Mouse (Mus musculus) CH12.LX (cell line): ENCODE data around the gene Fosb. TPM values are rescaled to one million over a fixed set of nuclear protein-coding genes. Genes with fewer than 3 reads are reported as not detected.

Experiments used
- DNase-seq: peaks from one replicate; pipeline ENCODE4 v3.0.0-alpha.2; 2013; ENCODE audit errors: extremely low read depth
- H3K27ac ChIP-seq: 2 replicates; pipeline ENCODE4 v1.5.1; 2012; ENCODE audit warnings: low read depth, mild to moderate bottlenecking, control low read depth, moderate library complexity; ENCODE audit not compliant: insufficient read depth
- H3K27me3 ChIP-seq: replicated peaks from 2 replicates; pipeline ENCODE3; 2012; ENCODE audit warnings: inconsistent platforms
- H3K36me3 ChIP-seq, 2 experiments: replicated peaks in 1 of 2; 2 replicates each; pipeline versions ENCODE3 to v1.6.1; 2012; ENCODE audit warnings: inconsistent platforms in 1 of 2, low read length in 1 of 2, mild to moderate bottlenecking in 1 of 2, mixed read lengths in 1 of 2, moderate library complexity in 1 of 2; ENCODE audit not compliant: control insufficient read depth in 1 of 2, insufficient read depth in 1 of 2
- H3K4me1 ChIP-seq, 2 experiments: 2 replicates each; pipeline ENCODE4 v1.6.1; 2012; ENCODE audit warnings: inconsistent platforms in 1 of 2, moderate library complexity in 1 of 2; ENCODE audit not compliant: insufficient read depth in 2 of 2, control insufficient read depth in 1 of 2
- H3K4me2 ChIP-seq: 2 replicates; pipeline ENCODE4 v1.6.1; 2012; ENCODE audit warnings: low read depth, mild to moderate bottlenecking, control low read depth; ENCODE audit not compliant: poor library complexity, insufficient read depth, severe bottlenecking
- H3K4me3 ChIP-seq, 3 experiments: fragments of 150-350 bp in 1 of 3; sonication (generic) in 1 of 3; replicated peaks in 1 of 3; 2 replicates each; pipeline versions ENCODE3 to v1.5.1; 2011 to 2012; ENCODE audit warnings: low read depth in 2 of 3, low read length in 2 of 3, mild to moderate bottlenecking in 2 of 3, moderate library complexity in 2 of 3, control low read depth in 1 of 3, improper control_type of control experiment in 1 of 3, inconsistent platforms in 1 of 3, mixed read lengths in 1 of 3; ENCODE audit not compliant: poor library complexity in 1 of 3
- H3K79me2 ChIP-seq: replicated peaks from 2 replicates; pipeline ENCODE4 v1.6.1; 2012; ENCODE audit warnings: mild to moderate bottlenecking, moderate library complexity; ENCODE audit not compliant: control insufficient read depth, poor library complexity, insufficient read depth, severe bottlenecking; ENCODE audit errors: extremely low read depth
- H3K9ac ChIP-seq: 2 replicates; pipeline ENCODE4 v1.6.1; 2012; ENCODE audit warnings: low read depth, mild to moderate bottlenecking, control low read depth, moderate library complexity; ENCODE audit not compliant: insufficient read depth
- H3K9me3 ChIP-seq: replicated peaks from 2 replicates; pipeline ENCODE3; 2012; ENCODE audit warnings: low read length, inconsistent platforms, mixed read lengths
- BHLHE40 ChIP-seq: IDR thresholded peaks from 2 replicates; pipeline ENCODE4 v1.6.1; 2011; ENCODE audit warnings: mild to moderate bottlenecking, low read depth, low read length, improper control_type of control experiment
- E2F4 ChIP-seq: IDR thresholded peaks from 2 replicates; pipeline ENCODE4 v1.6.1; 2011; ENCODE audit warnings: low read depth, low read length, improper control_type of control experiment; ENCODE audit not compliant: insufficient replicate concordance
- ELF1 ChIP-seq: IDR thresholded peaks from 2 replicates; pipeline ENCODE4 v1.6.1; 2014; ENCODE audit warnings: low read depth, mild to moderate bottlenecking, inconsistent platforms, low read length, improper control_type of control experiment
- ETS1 ChIP-seq: conservative IDR thresholded peaks from 2 replicates; pipeline ENCODE4 v1.6.1; 2012; ENCODE audit warnings: low read depth, mild to moderate bottlenecking, inconsistent platforms, low read length, improper control_type of control experiment, moderate library complexity
- JUN ChIP-seq: IDR thresholded peaks from 2 replicates; pipeline ENCODE4 v1.6.1; 2011; ENCODE audit warnings: low read depth, mild to moderate bottlenecking, low read length, improper control_type of control experiment, moderate library complexity; ENCODE audit not compliant: insufficient read depth
- JUND ChIP-seq: conservative IDR thresholded peaks from 2 replicates; pipeline ENCODE4 v1.6.1; 2011; ENCODE audit warnings: low read depth, low read length, improper control_type of control experiment
- MAFK ChIP-seq: IDR thresholded peaks from 2 replicates; pipeline ENCODE4 v1.6.1; 2011; ENCODE audit warnings: low read length, improper control_type of control experiment; ENCODE audit not compliant: insufficient replicate concordance
- MAX ChIP-seq: IDR thresholded peaks from 2 replicates; pipeline ENCODE4 v1.6.1; 2011; ENCODE audit warnings: low read length, improper control_type of control experiment
- MAZ ChIP-seq: IDR thresholded peaks from 2 replicates; pipeline ENCODE4 v1.6.1; 2012; ENCODE audit warnings: low read depth, mild to moderate bottlenecking, inconsistent platforms, low read length, improper control_type of control experiment, moderate library complexity
- MXI1 ChIP-seq: IDR thresholded peaks from 2 replicates; pipeline ENCODE4 v1.6.1; 2011; ENCODE audit warnings: mild to moderate bottlenecking, low read depth, low read length, improper control_type of control experiment
- MYC ChIP-seq: IDR thresholded peaks from 2 replicates; pipeline ENCODE4 v1.6.1; 2011; ENCODE audit warnings: low read depth, mild to moderate bottlenecking, improper control_type of control experiment, low read length
- PAX5 ChIP-seq: IDR thresholded peaks from 2 replicates; pipeline ENCODE4 v1.6.1; 2012; ENCODE audit warnings: low read length, inconsistent platforms, mixed read lengths
- POLR2AphosphoS2 ChIP-seq: IDR thresholded peaks from 2 replicates; pipeline ENCODE4 v1.6.1; 2011; ENCODE audit warnings: low read depth, low read length, improper control_type of control experiment
- RAD21 ChIP-seq: IDR thresholded peaks from 2 replicates; pipeline ENCODE4 v1.6.1; 2011; ENCODE audit warnings: low read depth, mild to moderate bottlenecking, low read length, improper control_type of control experiment, moderate library complexity
- TCF12 ChIP-seq: IDR thresholded peaks from 2 replicates; pipeline ENCODE4 v1.6.1; 2014; ENCODE audit warnings: low read depth, mild to moderate bottlenecking, inconsistent platforms, low read length, improper control_type of control experiment
- UBTF ChIP-seq: IDR thresholded peaks from 2 replicates; pipeline ENCODE4 v1.6.1; 2012; ENCODE audit warnings: low read depth, mild to moderate bottlenecking, inconsistent platforms, low read length, improper control_type of control experiment, moderate library complexity
- USF2 ChIP-seq: conservative IDR thresholded peaks from 2 replicates; pipeline ENCODE4 v1.6.1; 2011; ENCODE audit warnings: low read depth, low read length, improper control_type of control experiment
- ZC3H11A ChIP-seq: IDR thresholded peaks from 2 replicates; pipeline ENCODE4 v1.6.1; 2012; ENCODE audit warnings: low read depth, mild to moderate bottlenecking, inconsistent platforms, low read length, improper control_type of control experiment
- ZMIZ1 ChIP-seq: IDR thresholded peaks from 2 replicates; pipeline ENCODE4 v1.6.1; 2012; ENCODE audit warnings: low read depth, mild to moderate bottlenecking, inconsistent platforms, low read length, improper control_type of control experiment
- dilution Hi-C: fragments of 300-500 bp; cut with MboI; formaldehyde crosslinking; loops from 2 replicates; pipeline ENCODE4 v1.14.3; 2020; ENCODE audit warnings: low sequenced_read_pairs; ENCODE audit not compliant: extremely low pct_unique_long_range_greater_than_20kb, extremely low pct_ligation_motif_present
- in situ Hi-C: fragments of 300-500 bp; cut with MboI; formaldehyde crosslinking; loops from 3 replicates; pipeline ENCODE4 v1.14.3; 2019; ENCODE audit warnings: low sequenced_read_pairs, low pct_ligation_motif_present, low pct_unique_long_range_greater_than_20kb, mixed read lengths
- polyA plus RNA-seq: library from polyadenylated mRNA; unstranded; fragments of >175 nt; gene quantifications from 2 replicates; pipeline ENCODE4 v1.2.1, GENCODE M21; 2012; ENCODE audit warnings: low read depth; ENCODE audit not compliant: insufficient read length
- total RNA-seq, 2 experiments: library from RNA; depleted of rRNA; stranded (reverse); fragments of 300-350 nt in 1 of 2; fragments of >200 nt in 1 of 2; gene quantifications; 2 replicates each; pipeline ENCODE4 v1.2.3; 2012 to 2014

Fosb gene
- total and polyA plus RNA-seq, 3 experiments, result 0.08 to 0.56 TPM; not detected in 1

DNA sequence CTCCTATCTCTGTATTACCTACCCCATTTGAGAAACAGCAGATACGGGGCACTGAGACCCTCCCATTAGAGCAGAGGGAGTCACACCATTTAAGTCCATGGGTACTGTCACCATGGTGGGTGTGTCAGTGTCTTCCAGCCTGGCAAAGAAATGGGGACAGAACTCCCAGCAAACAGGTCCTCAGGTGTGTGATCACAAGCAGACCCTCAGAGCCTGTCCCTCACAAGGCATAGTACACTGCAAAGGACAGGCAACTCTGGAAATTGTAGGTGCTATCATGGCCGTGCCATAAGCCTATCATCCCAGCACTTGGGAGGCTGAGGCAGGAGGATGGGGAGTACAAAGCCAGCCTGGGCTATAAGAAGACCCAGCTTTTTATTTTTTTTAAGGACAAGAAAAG is 8.3 kb upstream of the Fosb start:
- no peak overlapping the region for H3K4me3 ChIP-seq
- in situ Hi-C loops, result no loop called here
- peaks cover 93% of the 10 kb centered on the region for H3K27me3 ChIP-seq
- peaks cover 15 to 48% of the 10 kb centered on the region in 2 experiments for H3K4me1 ChIP-seq
- no peak overlapping the region for H3K9ac ChIP-seq
- TF ChIP-seq RAD21 (no peak), ELF1 (no peak), MXI1 (no peak), PAX5 (no peak), UBTF (no peak), TCF12 (no peak), JUND (no peak), USF2 (no peak), MAZ (no peak), ETS1 (no peak), E2F4 (no peak), ZMIZ1 (no peak), MAX (no peak), MYC (no peak), MAFK (no peak), JUN (no peak), ZC3H11A (no peak), POLR2AphosphoS2 (no peak)
- TF ChIP-seq, all 38 proteins: peak for 0
- no peaks in the 10 kb centered on the region for H3K36me3 ChIP-seq
- no peak overlapping the region for H3K4me2 ChIP-seq
- no peak for DNase-seq
- dilution Hi-C loops, result no loop called here
- H3K9me3 ChIP-seq, result peaks cover 7% of the 10 kb centered on the region
- no peaks in the 10 kb centered on the region for H3K79me2 ChIP-seq
- H3K27ac ChIP-seq, result no peak overlapping the region

DNA sequence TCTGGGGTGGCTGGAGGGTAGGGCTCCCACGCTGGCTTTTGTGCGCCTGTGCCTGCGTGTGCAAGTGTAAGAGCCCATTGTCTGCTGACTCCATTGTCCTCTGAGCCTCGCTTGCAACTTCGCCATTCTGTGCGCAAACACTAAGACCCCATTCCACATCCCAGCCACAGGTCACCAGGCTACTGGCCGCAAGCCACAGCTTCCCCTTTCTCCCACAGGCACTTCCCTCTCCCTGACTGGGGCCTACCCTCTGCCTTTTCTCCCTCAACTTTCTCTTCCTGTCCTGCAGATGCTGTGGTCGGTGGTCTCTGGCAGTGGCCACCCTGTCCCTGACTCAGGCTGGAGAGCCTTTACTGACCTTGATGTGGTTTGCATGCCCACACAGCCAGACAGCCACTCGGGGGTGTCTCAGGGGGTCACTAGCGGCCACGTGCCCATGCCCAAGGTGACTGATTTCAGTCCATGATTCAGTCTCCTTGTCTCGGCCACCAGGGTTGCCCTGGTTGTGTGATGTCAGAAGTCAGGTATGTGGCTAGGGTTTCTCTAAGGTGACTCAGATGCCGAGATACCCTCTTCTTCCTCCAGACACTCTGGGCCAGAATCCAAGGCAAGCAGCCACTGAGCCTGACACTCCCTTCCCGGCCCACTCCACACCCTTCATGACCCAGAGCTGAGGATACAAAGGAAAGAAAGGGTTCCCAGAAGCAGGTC is 6.8 kb upstream of the Fosb start:
- H3K9ac ChIP-seq, result no peak overlapping the region
- no peaks in the 10 kb centered on the region for H3K79me2 ChIP-seq
- H3K4me3 ChIP-seq, result no peak overlapping the region
- H3K4me2 ChIP-seq, result no peak overlapping the region
- in situ Hi-C loops (no loop called here), dilution Hi-C loops (no loop called here)
- H3K36me3 ChIP-seq, result no peaks in the 10 kb centered on the region
- DNase-seq, result no peak
- TF ChIP-seq MXI1 (no peak), BHLHE40 (0 out of 2 replicates have a peak, but pooled peaks have one; percentile 14)
- H3K9me3 ChIP-seq, result peaks cover 13% of the 10 kb centered on the region
- H3K27ac ChIP-seq, result no peak overlapping the region
- H3K4me1 ChIP-seq, result peaks cover 11 to 39% of the 10 kb centered on the region in 2 experiments
- peaks cover 94% of the 10 kb centered on the region for H3K27me3 ChIP-seq
